Mouse (Mus musculus) embryonic fibroblast, embryonic 13.5 days (primary cell): ENCODE measurements at regions not wholly inside any gene's neighbourhood (a gene's known extent, or its start where the extent isn't known, plus 50 kb on each side); places are given as distances from the start of the nearest gene placed in this dataset.

Source experiments
- CTCF ChIP-seq: IDR thresholded peaks from 2 replicates; pipeline ENCODE4 v1.5.1; 2011; ENCODE audit warnings: mild to moderate bottlenecking, control low read depth, low read length, moderate library complexity, borderline replicate concordance; ENCODE audit not compliant: insufficient read depth
- POLR2A ChIP-seq: IDR thresholded peaks from 2 replicates; pipeline ENCODE4 v1.6.1; 2011; ENCODE audit warnings: low read depth, mild to moderate bottlenecking, control low read depth, low read length, moderate library complexity

DNA sequence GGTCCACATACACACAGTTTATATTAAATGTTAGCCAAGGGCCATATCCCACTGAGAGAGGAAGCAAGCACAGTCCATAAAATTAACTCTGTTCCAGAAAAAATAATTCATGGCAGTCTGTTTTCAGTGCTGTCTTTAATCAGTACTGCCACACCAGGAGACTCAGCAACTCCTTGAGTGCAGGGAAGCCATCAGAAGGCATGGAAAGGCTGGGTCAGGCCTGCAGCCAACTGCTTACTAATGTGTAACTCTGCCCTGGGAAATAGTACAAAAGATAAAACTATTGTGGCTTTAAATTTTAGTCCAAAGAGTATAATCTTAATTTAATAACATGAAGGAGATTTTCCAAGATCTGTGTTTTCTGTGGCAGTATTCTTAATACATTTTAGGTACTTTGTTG is 298.1 kb upstream of the Marcks start:
- TF ChIP-seq CTCF (no peak), POLR2A (no peak)
